Mouse (Mus musculus) midbrain, embryonic 13.5 days (tissue): Measurements from ENCODE around the gene Picalm. TPM values are rescaled to one million over a fixed set of nuclear protein-coding genes. Genes with fewer than 3 reads are reported as not detected.

Source experiments
- ATAC-seq: fragments of 200-750 bp; cut with Nextera tagmentation; 2 replicates; pipeline ENCODE4 v1.8.0; 2017; ENCODE audit warnings: mild to moderate bottlenecking, moderate TSS enrichment, moderate library complexity
- H3K27ac ChIP-seq: fragments of 300-500 bp; sonication (generic); 2 replicates; pipeline ENCODE4 v1.5.1; 2015; ENCODE audit warnings: inconsistent platforms, mild to moderate bottlenecking, moderate library complexity
- H3K27me3 ChIP-seq: fragments of 300-500 bp; sonication (generic); 2 replicates; pipeline ENCODE4 v1.6.1; 2015; ENCODE audit warnings: mild to moderate bottlenecking, inconsistent platforms
- H3K36me3 ChIP-seq: fragments of 300-500 bp; sonication (generic); 2 replicates; pipeline ENCODE4 v1.6.1; 2015; ENCODE audit warnings: mild to moderate bottlenecking, inconsistent platforms
- H3K4me1 ChIP-seq: fragments of 300-500 bp; sonication (generic); replicated peaks from 2 replicates; pipeline ENCODE4 v1.6.1; 2015; ENCODE audit warnings: inconsistent platforms
- H3K4me2 ChIP-seq: fragments of 300-500 bp; sonication (generic); replicated peaks from 2 replicates; pipeline ENCODE4 v1.6.1; 2015; ENCODE audit warnings: moderate library complexity, mild to moderate bottlenecking, inconsistent platforms
- H3K4me3 ChIP-seq: fragments of 300-500 bp; sonication (generic); replicated peaks from 2 replicates; pipeline ENCODE4 v1.5.1; 2015; ENCODE audit warnings: mild to moderate bottlenecking, inconsistent platforms
- H3K9ac ChIP-seq: fragments of 300-500 bp; sonication (generic); replicated peaks from 2 replicates; pipeline ENCODE4 v1.6.1; 2015; ENCODE audit warnings: mild to moderate bottlenecking, inconsistent platforms
- H3K9me3 ChIP-seq: fragments of 300-500 bp; sonication (generic); 2 replicates; pipeline ENCODE4 v1.6.1; 2016; ENCODE audit warnings: mild to moderate bottlenecking, inconsistent platforms
- WGBS: fragments of 180-500 bp; shearing (Covaris S2); methylation state at CpG from one replicate; pipeline ENCODE4 v1.1.7; 2015; 5-methylcytosine and 5-hydroxymethylcytosine counted together
- polyA plus RNA-seq: library from polyadenylated mRNA; unstranded; fragments of >200 nt; fragmentation: Nextera tagmentation; extraction: Ambion mirVana; gene quantifications from 2 replicates; pipeline ENCODE4 v1.2.1, GENCODE M21; 2015

Picalm gene
- 39.8 and 46.1 TPM in 2 replicates for polyA plus RNA-seq

DNA sequence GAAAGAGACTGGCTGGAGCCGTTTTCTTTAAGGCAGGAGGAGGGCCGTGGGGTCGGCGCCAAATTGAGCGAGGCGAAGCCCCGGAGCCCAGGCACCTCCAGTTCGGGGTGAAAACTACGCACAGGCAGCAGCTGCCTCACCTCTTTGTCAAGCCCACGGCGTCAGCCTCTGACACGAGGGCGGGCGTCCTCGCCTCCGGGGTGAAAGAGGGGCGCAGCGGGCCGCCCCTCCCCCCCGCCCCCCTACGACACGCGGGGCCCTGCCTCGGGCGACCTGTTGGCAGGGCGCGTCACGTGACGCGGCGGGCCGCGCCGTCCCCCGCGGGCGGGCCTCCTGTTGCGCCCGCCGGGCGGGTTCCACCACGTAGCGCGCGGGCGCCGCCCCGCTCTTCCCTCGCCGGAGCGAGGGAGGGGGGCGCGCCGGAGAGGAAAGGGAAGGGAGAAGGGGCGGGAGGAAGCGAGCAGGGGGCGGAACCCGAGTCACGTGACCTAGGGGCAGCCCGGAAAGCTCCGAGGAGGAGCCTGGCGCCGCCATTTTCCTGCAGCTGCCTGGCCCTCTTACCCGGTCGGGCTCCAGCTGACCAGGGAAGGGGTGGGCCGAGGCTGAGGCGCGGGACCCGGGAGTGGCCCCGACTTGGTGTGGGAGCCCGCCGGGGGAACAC is at the start of gene Picalm:
Gene Picalm (plus strand): TSS at position 482 of the 661 bp plus-strand sequence.
- 0% methylated on average over 50 of the region's 72 CpGs for WGBS

DNA sequence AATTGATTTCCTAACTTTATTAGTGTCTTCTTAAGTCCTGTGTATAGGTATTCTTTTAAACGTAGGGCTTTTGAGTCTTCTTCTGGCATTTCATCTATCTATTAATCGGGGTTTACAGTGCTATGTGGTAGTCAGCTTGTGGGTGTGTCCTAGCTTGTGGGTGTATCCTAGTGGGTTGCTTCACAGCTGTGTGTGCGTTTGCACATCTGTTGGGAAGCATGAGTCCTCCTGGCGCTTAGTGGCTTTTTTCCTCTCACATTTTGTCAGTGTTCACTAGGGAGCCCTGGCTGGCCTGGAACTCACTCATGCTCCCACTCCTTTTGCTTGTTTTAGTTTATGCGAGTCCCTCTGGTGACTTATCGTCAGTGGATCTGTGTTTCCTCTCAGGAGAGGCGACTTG is 46.2 kb upstream of the Picalm start:
- Histone ChIP-seq H3K9ac (no peak overlapping the region), H3K27ac (no peak overlapping the region), H3K9me3 (no peaks in the 10 kb centered on the region), H3K36me3 (no peaks in the 10 kb centered on the region), H3K27me3 (no peaks in the 10 kb centered on the region), H3K4me1 (no peaks in the 10 kb centered on the region), H3K4me2 (no peak overlapping the region), H3K4me3 (no peak overlapping the region)
- no peak for ATAC-seq
- 78% methylated on average over 7 of the region's 7 CpGs for WGBS

More for the DNA sequence above, at the start of gene Picalm:
- Histone ChIP-seq H3K9ac (peak within 1 kb of the TSS; percentile 98), H3K27ac (peak within 1 kb of the TSS; percentile 94), H3K4me1 (peaks cover 27% of the 10 kb centered on the region), H3K27me3 (no peaks in the 10 kb centered on the region), H3K36me3 (no peaks in the 10 kb centered on the region), H3K4me3 (peak within 1 kb of the TSS; percentile 97), H3K9me3 (no peaks in the 10 kb centered on the region), H3K4me2 (peak within 1 kb of the TSS; percentile 95)
- ATAC-seq, result peak; percentile 97

DNA sequence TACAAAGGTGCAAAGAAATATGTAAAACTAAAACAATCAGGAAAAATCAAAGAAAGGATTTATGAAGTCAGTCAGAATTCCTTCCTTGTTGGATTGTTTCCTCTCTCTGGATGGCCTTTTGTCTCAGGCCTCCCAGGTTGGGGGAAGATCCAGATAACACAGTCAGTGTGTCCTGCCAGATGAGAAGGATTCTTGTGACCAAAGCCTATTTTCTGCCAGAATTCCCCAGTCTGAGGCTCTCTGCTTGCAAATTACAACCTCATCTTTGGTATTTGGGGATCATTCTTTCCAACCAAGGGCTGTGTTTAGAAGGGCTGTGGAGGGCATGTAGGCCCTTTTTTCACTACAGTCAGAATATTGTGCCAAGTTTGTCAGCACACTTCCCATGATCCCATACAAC is 45.5 kb upstream of the Picalm start:
- no peak for ATAC-seq
- H3K27me3 ChIP-seq, result no peaks in the 10 kb centered on the region
- H3K4me3 ChIP-seq, result no peak overlapping the region
- no peaks in the 10 kb centered on the region for H3K9me3 ChIP-seq
- no peak overlapping the region for H3K4me2 ChIP-seq
- no peak overlapping the region for H3K9ac ChIP-seq
- H3K36me3 ChIP-seq, result no peaks in the 10 kb centered on the region
- H3K27ac ChIP-seq, result no peak overlapping the region
- H3K4me1 ChIP-seq, result no peaks in the 10 kb centered on the region

DNA sequence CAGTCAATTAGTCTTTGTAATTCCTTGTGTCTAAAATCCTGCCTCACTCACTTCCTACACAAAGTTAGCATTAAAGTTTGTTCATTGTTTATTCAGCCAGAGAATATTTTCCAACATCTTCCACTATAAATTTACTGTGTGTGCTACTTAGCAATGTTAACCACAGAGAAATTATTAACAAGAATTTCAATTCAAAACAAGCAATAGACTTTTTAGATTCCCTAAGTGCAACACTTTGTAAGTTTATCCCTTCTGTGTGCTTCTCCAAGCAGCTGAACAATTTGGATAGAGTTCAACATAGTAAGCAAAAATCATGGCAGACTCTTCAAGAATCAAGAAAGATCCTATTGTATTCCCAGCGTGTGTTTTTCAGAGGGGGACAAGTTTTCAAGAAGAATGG is 44.3 kb upstream of the Picalm start:
- no peaks in the 10 kb centered on the region for H3K4me1 ChIP-seq
- H3K4me2 ChIP-seq, result no peak overlapping the region
- no peak for ATAC-seq
- no peak overlapping the region for H3K4me3 ChIP-seq
- H3K36me3 ChIP-seq, result no peaks in the 10 kb centered on the region
- no peak overlapping the region for H3K9ac ChIP-seq
- no peaks in the 10 kb centered on the region for H3K27me3 ChIP-seq
- no peaks in the 10 kb centered on the region for H3K9me3 ChIP-seq
- H3K27ac ChIP-seq, result no peak overlapping the region
- WGBS, result 55% methylated on average over 1 of the region's 1 CpGs

DNA sequence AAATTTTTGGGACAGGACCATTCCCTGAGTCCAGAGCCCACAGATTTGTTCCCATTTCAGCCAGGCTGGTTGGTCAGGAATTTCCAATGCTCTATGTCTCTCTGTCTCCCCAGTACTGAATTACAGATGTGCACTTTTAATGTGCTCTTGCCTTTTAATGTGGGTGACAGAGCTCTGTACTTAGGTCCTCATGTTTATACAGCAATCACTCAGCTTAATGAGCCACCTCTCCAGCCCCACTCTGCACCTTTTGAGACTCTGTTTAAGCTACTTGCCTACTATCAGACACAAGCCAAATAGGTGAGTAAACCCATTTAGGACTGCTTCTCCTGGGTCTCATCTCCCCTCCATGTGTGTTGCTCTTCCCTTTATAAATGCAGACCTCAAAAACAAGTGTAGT is 43.2 kb upstream of the Picalm start:
- Histone ChIP-seq H3K36me3 (no peaks in the 10 kb centered on the region), H3K9ac (no peak overlapping the region)
- no peak for ATAC-seq

DNA sequence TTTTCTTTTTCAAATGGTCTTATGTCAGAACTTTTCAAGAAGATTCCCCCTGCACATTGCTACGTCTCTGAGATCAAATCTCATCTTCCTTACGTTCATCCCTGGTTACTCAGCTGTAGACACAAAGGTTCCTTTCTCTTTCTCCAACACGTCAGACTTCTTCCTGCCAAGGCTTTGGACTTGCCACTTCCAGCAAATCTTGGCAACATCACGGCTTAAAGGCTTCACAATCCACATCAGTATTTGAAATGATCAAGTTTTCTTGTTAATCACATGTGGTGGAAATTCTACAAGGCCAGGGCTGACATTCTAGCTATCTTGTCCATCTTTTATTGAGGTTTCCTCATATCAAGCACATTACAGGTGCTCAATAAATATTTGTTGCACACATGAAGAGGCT is 39.0 kb upstream of the Picalm start:
- Histone ChIP-seq H3K27me3 (no peaks in the 10 kb centered on the region), H3K4me1 (no peaks in the 10 kb centered on the region), H3K9ac (no peak overlapping the region), H3K36me3 (no peaks in the 10 kb centered on the region), H3K4me2 (no peak overlapping the region), H3K9me3 (no peaks in the 10 kb centered on the region), H3K4me3 (no peak overlapping the region), H3K27ac (no peak overlapping the region)
- ATAC-seq, result no peak
- 79% methylated on average over 4 of the region's 4 CpGs for WGBS

More for the DNA sequence above, 43.2 kb upstream of the Picalm start:
- H3K4me3 ChIP-seq, result no peak overlapping the region
- no peak overlapping the region for H3K27ac ChIP-seq
- no peaks in the 10 kb centered on the region for H3K27me3 ChIP-seq
- H3K4me1 ChIP-seq, result no peaks in the 10 kb centered on the region
- H3K4me2 ChIP-seq, result no peak overlapping the region
- H3K9me3 ChIP-seq, result no peaks in the 10 kb centered on the region

DNA sequence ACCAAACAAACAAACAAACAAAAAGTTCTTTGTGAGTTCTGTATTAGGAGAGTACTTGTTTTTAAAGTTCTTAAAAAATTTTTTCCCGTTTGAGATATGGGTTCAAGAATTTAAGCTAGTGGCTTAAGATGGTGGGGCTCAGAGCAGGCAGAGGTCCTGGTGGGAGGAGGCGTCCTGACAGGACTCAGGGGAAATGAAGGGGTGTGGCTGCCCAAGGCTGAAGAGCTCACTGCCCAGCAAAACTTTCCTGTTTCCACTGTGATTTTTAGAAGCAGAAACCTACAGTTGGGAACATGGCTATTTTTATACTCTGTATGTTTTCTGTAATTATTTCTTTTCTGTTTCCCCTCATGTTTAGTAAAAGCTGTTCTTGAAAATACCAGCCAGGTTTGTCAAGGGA is 38.3 kb upstream of the Picalm start:
- H3K9me3 ChIP-seq, result no peaks in the 10 kb centered on the region
- H3K27ac ChIP-seq, result no peak overlapping the region
- no peak overlapping the region for H3K4me3 ChIP-seq
- no peaks in the 10 kb centered on the region for H3K27me3 ChIP-seq
- no peak for ATAC-seq
- H3K4me1 ChIP-seq, result no peaks in the 10 kb centered on the region
- no peaks in the 10 kb centered on the region for H3K36me3 ChIP-seq
- 58% methylated on average over 2 of the region's 2 CpGs for WGBS
- H3K4me2 ChIP-seq, result no peak overlapping the region
- no peak overlapping the region for H3K9ac ChIP-seq

DNA sequence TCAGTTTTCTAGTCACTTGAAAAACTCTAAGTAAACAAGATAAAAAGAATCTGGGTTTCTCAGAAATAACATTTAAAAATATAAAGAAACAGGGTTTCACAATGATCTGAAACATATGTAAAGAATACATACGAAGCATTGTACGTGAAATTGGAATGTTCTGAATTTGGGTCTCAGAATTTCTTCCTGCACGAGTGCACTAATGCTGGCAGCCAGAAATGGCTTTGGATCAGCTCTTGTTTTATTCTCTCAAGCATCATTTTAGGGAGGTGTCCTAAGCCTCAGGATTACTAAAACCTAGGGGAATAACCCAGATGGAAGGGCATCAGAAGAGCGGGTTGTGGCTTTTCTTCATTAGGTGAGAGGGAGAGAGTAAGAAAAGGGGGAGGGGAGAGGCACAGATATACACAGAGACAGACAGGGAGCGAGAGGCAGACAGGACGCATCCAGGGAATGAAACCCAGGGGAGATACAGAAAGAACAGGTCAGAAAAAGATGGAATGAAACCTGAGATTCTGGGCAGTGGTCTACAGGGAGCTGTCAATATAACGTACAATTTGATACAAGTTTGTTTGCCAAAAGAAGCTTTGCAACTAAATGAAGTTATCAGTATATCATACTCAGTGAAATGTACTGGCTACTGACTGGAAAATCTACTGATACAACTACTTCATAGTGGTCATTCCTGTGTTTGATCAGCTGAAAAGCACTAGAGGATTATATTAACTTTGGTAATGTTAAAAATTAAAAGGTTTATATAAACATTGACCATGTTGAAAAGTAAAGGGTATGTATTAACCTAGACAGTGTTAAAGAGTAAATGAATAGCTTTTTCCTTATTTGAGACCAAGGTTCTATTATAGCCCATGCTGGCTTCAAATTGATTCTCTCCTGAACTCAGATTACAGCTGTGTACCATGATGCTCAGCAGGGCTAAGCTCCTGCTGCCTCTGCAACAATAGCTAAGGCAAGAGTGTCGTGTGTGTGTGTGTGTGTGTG is 37.3 kb upstream of the Picalm start:
- Histone ChIP-seq H3K4me3 (no peak overlapping the region), H3K9me3 (no peaks in the 10 kb centered on the region), H3K4me2 (no peak overlapping the region), H3K4me1 (no peaks in the 10 kb centered on the region), H3K27ac (no peak overlapping the region), H3K9ac (no peak overlapping the region), H3K36me3 (no peaks in the 10 kb centered on the region), H3K27me3 (no peaks in the 10 kb centered on the region)
- WGBS, result 88% methylated on average over 8 of the region's 8 CpGs
- no peak for ATAC-seq

DNA sequence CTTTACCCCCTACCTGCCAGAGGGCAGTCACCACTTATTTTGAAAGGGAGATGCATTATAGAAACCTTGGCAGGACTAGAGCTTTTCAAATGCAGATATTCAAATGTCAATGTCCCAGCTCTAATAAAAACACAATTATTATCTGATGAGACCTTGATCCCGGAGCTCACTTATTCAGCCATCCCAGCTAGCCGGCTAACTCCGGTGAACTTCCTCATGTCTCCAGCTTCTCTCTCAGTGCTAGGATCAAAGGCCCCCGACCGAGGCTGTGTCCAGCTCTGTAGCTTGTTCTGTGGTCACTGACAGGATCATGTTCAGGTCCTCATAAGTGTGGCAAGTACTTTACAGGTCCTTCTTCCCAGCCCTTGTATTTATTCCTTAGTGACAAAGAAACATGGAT is 34.9 kb upstream of the Picalm start:
- 85% methylated on average over 5 of the region's 5 CpGs for WGBS
- no peak overlapping the region for H3K27ac ChIP-seq
- ATAC-seq, result no peak

DNA sequence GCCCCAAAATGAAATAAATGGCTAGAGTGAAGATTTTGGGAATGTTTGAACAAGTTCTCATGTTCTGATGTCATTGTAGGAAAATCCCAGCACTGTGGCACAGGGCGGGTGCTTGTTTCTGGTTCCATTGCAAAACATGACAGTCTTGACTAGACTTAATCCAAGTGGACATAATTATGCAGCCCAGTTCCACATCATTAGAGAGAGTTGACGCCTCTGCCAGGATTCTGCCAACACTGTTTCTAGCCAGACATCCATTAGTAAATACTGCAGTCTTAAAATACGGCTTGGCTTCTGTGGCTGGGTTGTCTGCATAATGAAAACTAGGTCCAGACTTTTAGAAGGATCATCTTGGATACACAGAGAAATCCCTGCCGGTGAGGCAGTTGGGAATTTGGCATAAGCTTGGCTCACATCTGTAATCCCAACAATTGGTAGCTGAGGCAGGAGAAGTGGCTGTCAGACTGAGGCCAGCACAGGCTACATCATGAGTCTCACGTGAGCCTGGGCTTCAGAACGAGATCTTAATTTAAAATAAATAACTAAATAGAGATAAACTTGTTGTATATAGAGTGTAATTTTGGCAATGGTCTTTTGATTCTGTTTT is 34.1 kb upstream of the Picalm start:
- Histone ChIP-seq H3K27me3 (no peaks in the 10 kb centered on the region), H3K4me1 (peaks cover 8% of the 10 kb centered on the region; the same call in 1 of the 2 replicates), H3K4me3 (no peak overlapping the region), H3K27ac (no peak overlapping the region), H3K36me3 (no peaks in the 10 kb centered on the region), H3K4me2 (no peak overlapping the region), H3K9ac (no peak overlapping the region), H3K9me3 (no peaks in the 10 kb centered on the region)
- no peak for ATAC-seq
- WGBS, result 79% methylated on average over 6 of the region's 6 CpGs

More for the DNA sequence above, 34.9 kb upstream of the Picalm start:
- H3K4me1 ChIP-seq, result peaks cover 8% of the 10 kb centered on the region; the same call in 1 of the 2 replicates
- no peaks in the 10 kb centered on the region for H3K9me3 ChIP-seq
- no peak overlapping the region for H3K4me2 ChIP-seq
- H3K36me3 ChIP-seq, result no peaks in the 10 kb centered on the region
- no peak overlapping the region for H3K4me3 ChIP-seq
- no peak overlapping the region for H3K9ac ChIP-seq
- no peaks in the 10 kb centered on the region for H3K27me3 ChIP-seq

DNA sequence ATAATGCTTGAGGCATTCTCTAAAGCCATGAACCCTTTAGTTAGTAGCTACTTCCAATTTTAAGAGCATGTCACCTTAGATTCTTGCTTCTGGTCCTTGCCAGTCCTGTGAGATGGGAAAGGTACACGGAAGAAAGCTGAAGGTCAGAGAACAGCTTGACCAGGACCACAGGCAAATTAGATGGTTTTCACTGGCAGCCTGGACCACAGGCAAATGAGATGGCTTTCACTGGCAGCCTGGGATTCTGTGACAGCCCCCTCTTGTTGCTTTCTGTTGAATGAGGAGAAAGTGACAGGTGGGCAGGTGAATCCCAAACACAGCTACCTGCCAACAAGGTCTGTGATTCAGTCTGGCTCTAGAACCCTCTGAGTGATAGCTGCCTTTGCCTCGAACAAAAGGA is 33.4 kb upstream of the Picalm start:
- no peak overlapping the region for H3K9ac ChIP-seq
- no peaks in the 10 kb centered on the region for H3K9me3 ChIP-seq
- no peak overlapping the region for H3K4me2 ChIP-seq
- 78% methylated on average over 2 of the region's 2 CpGs for WGBS
- no peak overlapping the region for H3K27ac ChIP-seq
- H3K27me3 ChIP-seq, result no peaks in the 10 kb centered on the region
- H3K36me3 ChIP-seq, result no peaks in the 10 kb centered on the region
- H3K4me3 ChIP-seq, result no peak overlapping the region
- H3K4me1 ChIP-seq, result peaks cover 8% of the 10 kb centered on the region; the same call in 1 of the 2 replicates
- no peak for ATAC-seq

DNA sequence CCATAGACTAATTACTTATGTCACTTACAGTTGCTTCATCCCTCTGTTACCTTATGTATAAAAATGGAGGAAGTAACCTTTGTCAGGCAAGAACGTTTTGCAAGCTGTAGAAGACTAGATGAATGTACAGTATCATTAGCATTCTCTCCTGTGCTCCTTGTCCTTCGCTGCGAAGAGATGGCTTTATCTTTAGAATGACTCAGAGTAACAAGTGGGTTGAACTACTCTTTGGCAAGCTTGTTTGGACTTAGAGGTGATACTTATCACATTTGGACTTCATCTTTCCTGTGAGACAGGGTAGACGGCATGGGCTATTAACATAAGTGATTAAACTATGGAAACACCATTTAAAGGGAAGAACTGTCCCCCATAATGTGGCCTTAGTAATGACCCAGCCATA is 31.8 kb upstream of the Picalm start:
- Histone ChIP-seq H3K9ac (no peak overlapping the region), H3K36me3 (no peaks in the 10 kb centered on the region), H3K9me3 (no peaks in the 10 kb centered on the region), H3K4me1 (peaks cover 8% of the 10 kb centered on the region; the same call in 1 of the 2 replicates), H3K27me3 (no peaks in the 10 kb centered on the region), H3K4me3 (no peak overlapping the region), H3K27ac (no peak overlapping the region), H3K4me2 (no peak overlapping the region)
- ATAC-seq, result no peak
- 91% methylated on average over 4 of the region's 4 CpGs for WGBS
